Mouse (Mus musculus) frontal cortex, postnatal 10 days (tissue): ENCODE data around the gene Zfp146.
"Not testable (repeated sequence)": the region's sequence is repeated elsewhere in the genome, so short reads cannot be mapped to it uniquely, and the experiment has no call there.

Experiments
- DNase-seq, 2 experiments: peaks; one replicate each; pipeline ENCODE4 v3.0.0; 2022; ENCODE audit warnings: low spot score in 2 of 2, mixed read lengths in 1 of 2

Zfp146 gene

GRCm38 (mm10) chr7:30122188-30122530 lies 47.4 kb downstream of the Zfp146 start:
- no peak for DNase-seq

DNA sequence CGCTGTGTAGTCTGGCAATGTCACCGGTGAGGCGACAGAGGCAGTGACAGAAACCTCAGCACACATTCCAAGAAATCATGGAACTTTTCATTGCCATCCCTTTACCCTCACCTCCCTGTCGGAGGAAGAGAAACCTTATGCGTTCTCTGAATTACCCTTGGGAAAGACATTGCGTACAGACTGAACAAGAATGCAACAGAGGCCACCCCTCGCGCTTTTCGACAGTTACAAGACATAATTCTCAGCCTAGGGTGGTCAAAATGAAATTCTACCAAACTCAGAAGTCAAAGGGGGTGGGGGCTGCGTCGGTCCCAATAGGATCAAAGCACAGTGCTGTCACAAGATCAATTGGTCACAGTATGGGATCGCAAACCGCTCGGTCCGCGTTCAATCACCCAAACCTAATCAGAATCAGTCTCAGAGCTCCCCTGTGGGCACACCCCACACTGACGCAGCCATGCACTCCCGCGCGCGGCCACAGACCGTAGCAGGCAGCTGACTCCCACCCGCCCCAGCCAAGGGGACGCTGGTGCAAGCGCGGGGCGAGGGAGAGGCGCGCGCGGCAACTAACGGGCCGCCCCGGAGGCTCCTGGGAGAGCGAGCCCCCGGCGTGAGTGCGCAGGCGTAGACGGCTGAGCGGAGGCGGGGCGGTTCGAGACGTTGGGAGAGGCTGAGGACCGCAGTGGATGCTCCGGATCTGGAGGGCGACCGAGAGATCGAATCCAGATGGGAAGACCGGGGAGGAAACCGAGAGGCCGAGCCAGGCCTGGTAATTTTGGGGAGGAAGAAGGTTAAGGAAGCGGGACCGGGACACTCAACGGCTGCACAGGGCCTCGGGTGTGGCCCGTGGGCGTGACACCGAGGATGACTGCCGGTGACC lies 48.0 kb downstream of the Zfp146 start, which contains the start of gene Zfp382:
Zfp382 (plus strand) TSS at position 635 of the 880 bp plus-strand sequence.
- peak; percentile 83 to 88 for DNase-seq

DNA sequence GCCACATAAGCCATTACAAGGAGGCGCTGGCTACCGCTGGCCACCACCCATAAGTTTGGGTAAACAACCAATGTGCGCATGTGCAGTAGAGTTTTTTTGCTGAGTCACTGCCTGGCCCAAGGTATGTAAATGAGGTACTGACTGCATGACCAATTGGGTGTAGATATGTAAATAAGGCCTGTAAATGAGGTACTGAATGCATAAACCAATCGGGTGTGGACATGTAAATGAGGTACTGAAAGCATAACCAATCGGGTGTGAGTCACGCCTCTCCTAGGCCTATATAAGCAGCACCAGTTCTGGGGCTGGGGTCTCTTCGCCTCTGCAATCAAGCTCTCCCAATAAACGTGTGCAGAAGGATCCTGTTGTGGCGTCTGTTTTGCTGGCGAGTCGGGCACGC lies 51.6 kb downstream of the Zfp146 start:
- DNase-seq = not testable (repeated sequence)

GRCm38 (mm10) chr7:30116076-30116475 lies 53.5 kb downstream of the Zfp146 start:
- DNase-seq = no peak
